Mouse (Mus musculus): ENCODE measurements around the gene Ispd. TPM values are rescaled to one million over a fixed set of nuclear protein-coding genes. Genes with fewer than 3 reads are reported as not detected.

The Ispd gene
- polyA plus RNA-seq, 1 experiment: 0.91 TPM

DNA sequence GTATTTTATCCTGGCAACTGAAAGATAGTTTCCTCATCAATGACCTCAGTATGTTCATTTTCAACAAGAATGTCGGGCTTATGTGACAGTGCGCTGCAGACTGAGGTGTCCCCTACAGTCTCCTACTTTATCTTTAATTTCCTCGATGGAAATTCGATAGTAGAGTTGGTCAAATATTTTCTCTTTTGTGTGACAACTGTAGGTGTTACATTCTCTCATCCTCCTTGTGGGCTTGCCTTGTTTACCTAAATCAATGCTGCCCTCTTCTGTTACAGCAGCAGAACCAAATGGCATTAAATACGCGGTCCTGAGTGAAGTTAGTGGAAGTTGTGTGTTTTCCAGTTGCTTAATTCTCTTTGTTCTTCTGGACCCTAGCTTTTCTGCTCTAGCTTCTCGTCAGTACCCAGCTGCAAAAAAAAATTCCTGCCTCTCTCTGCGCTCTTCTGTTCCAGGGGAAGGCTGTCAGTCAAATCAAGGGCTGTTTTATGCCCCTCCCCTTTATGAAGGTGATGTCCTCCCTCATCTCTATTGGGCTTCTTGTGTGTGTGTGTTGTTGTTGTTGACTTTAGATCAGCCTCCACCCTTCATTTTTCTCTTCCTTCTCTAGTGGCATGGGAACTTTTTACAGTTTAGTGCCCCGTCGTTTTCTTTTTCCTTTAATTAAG, 289.8 kb downstream of the Ispd start:
- WGBS: 31% methylated on average over 10 of the region's 10 CpGs
- Histone ChIP-seq H3K27ac (ENCODE audit: insufficient read depth, low read depth, low read length) (no peak overlapping the region), H3K27me3 (ENCODE audit: control insufficient read depth, insufficient read depth, low read length) (no peaks in the 10 kb centered on the region), H3K4me3 (ENCODE audit: low read depth, low read length) (no peak overlapping the region), H3K36me3 (ENCODE audit: control insufficient read depth, insufficient read depth, low read length) (no peaks in the 10 kb centered on the region), H3K4me1 (ENCODE audit: control insufficient read depth, insufficient read depth, insufficient read length, low read length) (no peaks in the 10 kb centered on the region)
- no peak for TF ChIP-seq CTCF (IDR thresholded peaks at IDR 0.05; ENCODE audit: extremely low read depth, insufficient read length, insufficient replicate concordance, low read depth, low read length)

DNA sequence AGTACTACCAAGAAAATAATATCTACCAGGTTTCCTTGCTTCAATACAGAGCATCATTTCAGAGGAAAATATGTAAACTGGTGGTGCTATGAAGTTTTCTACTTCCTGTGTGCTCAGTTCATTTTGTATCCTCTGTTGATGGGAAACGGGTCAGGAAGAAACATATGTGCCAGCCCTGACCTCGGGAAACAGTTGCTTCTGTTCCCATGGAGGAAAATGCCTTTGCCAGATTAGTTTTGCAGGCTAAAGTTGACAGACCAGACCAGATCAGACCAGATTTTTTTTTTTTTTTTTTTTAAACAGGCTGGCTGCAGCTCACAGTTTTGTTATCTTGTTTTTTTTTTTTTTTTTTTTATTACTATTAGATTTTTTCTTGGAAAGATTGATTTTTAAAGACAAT, 293.2 kb downstream of the Ispd start:
- Histone ChIP-seq H3K4me1 (ENCODE audit: control insufficient read depth, insufficient read depth, insufficient read length, low read length) (no peaks in the 10 kb centered on the region), H3K27ac (ENCODE audit: insufficient read depth, low read depth, low read length) (no peak overlapping the region), H3K27me3 (ENCODE audit: control insufficient read depth, insufficient read depth, low read length) (no peaks in the 10 kb centered on the region), H3K36me3 (ENCODE audit: control insufficient read depth, insufficient read depth, low read length) (no peaks in the 10 kb centered on the region), H3K4me3 (ENCODE audit: low read depth, low read length) (no peak overlapping the region)
- TF ChIP-seq CTCF (IDR thresholded peaks at IDR 0.05; ENCODE audit: extremely low read depth, insufficient read length, insufficient replicate concordance, low read depth, low read length): no peak
- no peak for TF ChIP-seq POLR2A (IDR thresholded peaks at IDR 0.05; ENCODE audit: low read depth, low read length)
- WGBS: 12% methylated on average over 2 of the region's 2 CpGs

- no peaks in the 10 kb centered on the region for H3K4me1 ChIP-seq (ENCODE audit: control insufficient read depth, insufficient read depth, insufficient read length, low read length)
Measured at GRCm38 (mm10) chr12:36678220-36678619, 297.0 kb downstream of the Ispd start.

GRCm38 (mm10) chr12:36680883-36681505, 299.7 kb downstream of the Ispd start:
- Histone ChIP-seq H3K4me3 (ENCODE audit: low read depth, low read length) (no peak overlapping the region), H3K27me3 (ENCODE audit: control insufficient read depth, insufficient read depth, low read length) (no peaks in the 10 kb centered on the region), H3K27ac (ENCODE audit: insufficient read depth, low read depth, low read length) (no peak overlapping the region), H3K4me1 (ENCODE audit: control insufficient read depth, insufficient read depth, insufficient read length, low read length) (no peaks in the 10 kb centered on the region), H3K36me3 (ENCODE audit: control insufficient read depth, insufficient read depth, low read length) (no peaks in the 10 kb centered on the region)
- TF ChIP-seq POLR2A (IDR thresholded peaks at IDR 0.05; ENCODE audit: low read depth, low read length) (no peak), CTCF (IDR thresholded peaks at IDR 0.05; ENCODE audit: extremely low read depth, insufficient read length, insufficient replicate concordance, low read depth, low read length) (no peak)
- 85% methylated on average over 2 of the region's 2 CpGs for WGBS

More at GRCm38 (mm10) chr12:36678220-36678619, 297.0 kb downstream of the Ispd start:
- no peaks in the 10 kb centered on the region for H3K27me3 ChIP-seq (ENCODE audit: control insufficient read depth, insufficient read depth, low read length)
- 89% methylated on average over 4 of the region's 4 CpGs for WGBS
- H3K36me3 ChIP-seq (ENCODE audit: control insufficient read depth, insufficient read depth, low read length): no peaks in the 10 kb centered on the region
- TF ChIP-seq CTCF (IDR thresholded peaks at IDR 0.05; ENCODE audit: extremely low read depth, insufficient read length, insufficient replicate concordance, low read depth, low read length) (no peak), POLR2A (IDR thresholded peaks at IDR 0.05; ENCODE audit: low read depth, low read length) (no peak)
- no peak overlapping the region for H3K27ac ChIP-seq (ENCODE audit: insufficient read depth, low read depth, low read length)
- no peak overlapping the region for H3K4me3 ChIP-seq (ENCODE audit: low read depth, low read length)

GRCm38 (mm10) chr12:36681779-36682178, 300.5 kb downstream of the Ispd start:
- WGBS: 73% methylated on average over 6 of the region's 6 CpGs
- Histone ChIP-seq H3K4me1 (ENCODE audit: control insufficient read depth, insufficient read depth, insufficient read length, low read length) (no peaks in the 10 kb centered on the region), H3K27ac (ENCODE audit: insufficient read depth, low read depth, low read length) (no peak overlapping the region)

DNA sequence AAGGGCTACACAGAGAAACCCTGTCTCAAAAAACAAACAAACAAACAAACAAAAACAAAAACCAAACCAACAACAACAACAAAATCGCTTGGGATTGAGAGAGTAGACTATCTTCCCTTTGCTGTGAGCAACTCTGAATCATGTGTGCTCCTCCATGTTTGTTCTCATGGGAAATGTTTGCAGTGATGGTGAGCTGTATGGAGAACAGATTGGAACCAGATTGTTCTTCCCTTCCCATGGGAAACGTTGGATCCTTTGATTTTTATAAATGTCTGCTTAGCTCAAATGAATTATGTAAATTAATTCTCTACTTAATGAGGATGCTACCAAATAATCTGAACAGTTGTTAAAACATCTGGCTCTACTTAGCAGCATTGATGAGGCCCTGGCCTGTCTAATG, 312.8 kb downstream of the Ispd start:
- H3K4me3 ChIP-seq (ENCODE audit: low read depth, low read length): no peak overlapping the region
- H3K4me1 ChIP-seq (ENCODE audit: control insufficient read depth, insufficient read depth, insufficient read length, low read length): no peaks in the 10 kb centered on the region
- WGBS: 73% methylated on average over 2 of the region's 2 CpGs
- no peaks in the 10 kb centered on the region for H3K36me3 ChIP-seq (ENCODE audit: control insufficient read depth, insufficient read depth, low read length)
- no peak for TF ChIP-seq CTCF (IDR thresholded peaks at IDR 0.05; ENCODE audit: extremely low read depth, insufficient read length, insufficient replicate concordance, low read depth, low read length)
- TF ChIP-seq POLR2A (IDR thresholded peaks at IDR 0.05; ENCODE audit: low read depth, low read length): no peak
- H3K27me3 ChIP-seq (ENCODE audit: control insufficient read depth, insufficient read depth, low read length): no peaks in the 10 kb centered on the region
- H3K27ac ChIP-seq (ENCODE audit: insufficient read depth, low read depth, low read length): no peak overlapping the region

More at GRCm38 (mm10) chr12:36681779-36682178, 300.5 kb downstream of the Ispd start:
- Histone ChIP-seq H3K27me3 (ENCODE audit: control insufficient read depth, insufficient read depth, low read length) (no peaks in the 10 kb centered on the region), H3K4me3 (ENCODE audit: low read depth, low read length) (no peak overlapping the region), H3K36me3 (ENCODE audit: control insufficient read depth, insufficient read depth, low read length) (no peaks in the 10 kb centered on the region)
- TF ChIP-seq POLR2A (IDR thresholded peaks at IDR 0.05; ENCODE audit: low read depth, low read length): no peak
- TF ChIP-seq CTCF (IDR thresholded peaks at IDR 0.05; ENCODE audit: extremely low read depth, insufficient read length, insufficient replicate concordance, low read depth, low read length): no peak

- 64% methylated on average over 1 of the region's 1 CpGs for WGBS
- Histone ChIP-seq H3K4me1 (ENCODE audit: control insufficient read depth, insufficient read depth, insufficient read length, low read length) (no peaks in the 10 kb centered on the region), H3K4me3 (ENCODE audit: low read depth, low read length) (no peak overlapping the region), H3K27ac (ENCODE audit: insufficient read depth, low read depth, low read length) (no peak overlapping the region), H3K36me3 (ENCODE audit: control insufficient read depth, insufficient read depth, low read length) (no peaks in the 10 kb centered on the region), H3K27me3 (ENCODE audit: control insufficient read depth, insufficient read depth, low read length) (no peaks in the 10 kb centered on the region)
- TF ChIP-seq CTCF (IDR thresholded peaks at IDR 0.05; ENCODE audit: extremely low read depth, insufficient read length, insufficient replicate concordance, low read depth, low read length) (no peak), POLR2A (IDR thresholded peaks at IDR 0.05; ENCODE audit: low read depth, low read length) (no peak)
Measured at GRCm38 (mm10) chr12:36704380-36704779, 323.1 kb downstream of the Ispd start.
